Mouse (Mus musculus): ENCODE results near the gene Gm10471.
"Not testable (repeated sequence)": the region's sequence is repeated elsewhere in the genome, so short reads cannot be mapped to it uniquely, and the experiment has no call there.

The Gm10471 gene

GRCm38 (mm10) chr5:26089191-26089590 lies at the start of gene Gm10471:
Gene Gm10471 (minus strand): TSS chr5:26089291.
- DNase-seq (ENCODE audit: low spot score in 2 of 2) = not testable (repeated sequence)

- DNase-seq (ENCODE audit: low spot score in 2 of 2) = not testable (repeated sequence)
These were observed 32.2 kb upstream of the Gm10471 start, which contains the start of gene Gm10220 for GRCm38 (mm10) chr5:26121321-26121720. Gene Gm10220 (minus strand): TSS chr5:26121421.

GRCm38 (mm10) chr5:26105262-26105661 lies 16.2 kb upstream of the Gm10471 start, which contains the start of gene 5031410I06Rik:
Gene 5031410I06Rik (minus strand): TSS chr5:26105362.
- not testable (repeated sequence) for DNase-seq (ENCODE audit: low spot score in 2 of 2)

- not testable (repeated sequence) for DNase-seq (ENCODE audit: low spot score in 2 of 2)
These were observed 10.1 kb downstream of the Gm10471 start for GRCm38 (mm10) chr5:26079023-26079422.

- DNase-seq (ENCODE audit: low spot score in 2 of 2) = no peak
These were observed 18.4 kb downstream of the Gm10471 start for GRCm38 (mm10) chr5:26070716-26071115.

GRCm38 (mm10) chr5:26058481-26058880 lies 30.6 kb downstream of the Gm10471 start, which contains the start of gene Gm7347:
Gene Gm7347 (minus strand): TSS chr5:26058581.
- not testable (repeated sequence) for DNase-seq (ENCODE audit: low spot score in 2 of 2)

GRCm38 (mm10) chr5:26039458-26039857 lies 49.6 kb downstream of the Gm10471 start, which contains the start of gene Speer4a:
Gene Speer4a (minus strand): TSS chr5:26039558.
- not testable (repeated sequence) for DNase-seq (ENCODE audit: low spot score in 2 of 2)
